Mouse (Mus musculus) cerebellum, adult 8-10 months (tissue): ENCODE data around the gene Cnih1.
"Not testable (repeated sequence)": the region's sequence is repeated elsewhere in the genome, so short reads cannot be mapped to it uniquely, and the experiment has no call there.

Experiments used
- DNase-seq: peaks from one replicate; pipeline ENCODE4 v3.0.0; 2022

Cnih1 gene

GRCm38 (mm10) chr14:46787454-46787786 is 791 bp downstream of the Cnih1 start:
- DNase-seq = no peak

- no peak for DNase-seq
Measured at GRCm38 (mm10) chr14:46785247-46785646, 3.0 kb downstream of the Cnih1 start.

- no peak for DNase-seq
Measured at GRCm38 (mm10) chr14:46783327-46783926, 4.8 kb downstream of the Cnih1 start.

GRCm38 (mm10) chr14:46782187-46782828 is 5.9 kb downstream of the Cnih1 start:
- no peak for DNase-seq

- DNase-seq = no peak
Measured at GRCm38 (mm10) chr14:46781086-46781485, 7.1 kb downstream of the Cnih1 start.

GRCm38 (mm10) chr14:46779217-46779616 is 9.0 kb downstream of the Cnih1 start:
- no peak for DNase-seq

- no peak for DNase-seq
Measured at GRCm38 (mm10) chr14:46778756-46779155, 9.5 kb downstream of the Cnih1 start.

GRCm38 (mm10) chr14:46770036-46770435 is 18.2 kb downstream of the Cnih1 start:
- DNase-seq = no peak

GRCm38 (mm10) chr14:46767116-46767515 is 21.1 kb downstream of the Cnih1 start:
- peak; percentile 23 for DNase-seq

- DNase-seq = no peak
Measured at GRCm38 (mm10) chr14:46761186-46761585, 27.0 kb downstream of the Cnih1 start.

- peak; percentile 73 for DNase-seq
Measured at GRCm38 (mm10) chr14:46760355-46761029, 27.7 kb downstream of the Cnih1 start, which contains the start of gene Cdkn3. TSS of gene Cdkn3 (plus strand) at chr14:46760541.

- no peak for DNase-seq
Measured at GRCm38 (mm10) chr14:46759970-46760354, 28.2 kb downstream of the Cnih1 start.

- no peak for DNase-seq
Measured at GRCm38 (mm10) chr14:46757736-46758135, 30.5 kb downstream of the Cnih1 start.

GRCm38 (mm10) chr14:46755851-46756250 is 32.4 kb downstream of the Cnih1 start:
- no peak for DNase-seq

GRCm38 (mm10) chr14:46754371-46754770 is 33.8 kb downstream of the Cnih1 start:
- not testable (repeated sequence) for DNase-seq

- no peak for DNase-seq
Measured at GRCm38 (mm10) chr14:46745413-46745812, 42.8 kb downstream of the Cnih1 start.

- DNase-seq = no peak
Measured at GRCm38 (mm10) chr14:46742674-46743073, 45.5 kb downstream of the Cnih1 start.

- not testable (repeated sequence) for DNase-seq
Measured at GRCm38 (mm10) chr14:46737346-46737745, 50.9 kb downstream of the Cnih1 start.

GRCm38 (mm10) chr14:46736366-46736765 is 51.8 kb downstream of the Cnih1 start:
- DNase-seq = no peak

- no peak for DNase-seq
Measured at GRCm38 (mm10) chr14:46734761-46735455, 53.3 kb downstream of the Cnih1 start.

- no peak for DNase-seq
Measured at GRCm38 (mm10) chr14:46734262-46734661, 53.9 kb downstream of the Cnih1 start.

- DNase-seq = no peak
Measured at GRCm38 (mm10) chr14:46725743-46726142, 62.5 kb downstream of the Cnih1 start.
